Mouse (Mus musculus): ENCODE data around the gene Spint2.

DNA sequence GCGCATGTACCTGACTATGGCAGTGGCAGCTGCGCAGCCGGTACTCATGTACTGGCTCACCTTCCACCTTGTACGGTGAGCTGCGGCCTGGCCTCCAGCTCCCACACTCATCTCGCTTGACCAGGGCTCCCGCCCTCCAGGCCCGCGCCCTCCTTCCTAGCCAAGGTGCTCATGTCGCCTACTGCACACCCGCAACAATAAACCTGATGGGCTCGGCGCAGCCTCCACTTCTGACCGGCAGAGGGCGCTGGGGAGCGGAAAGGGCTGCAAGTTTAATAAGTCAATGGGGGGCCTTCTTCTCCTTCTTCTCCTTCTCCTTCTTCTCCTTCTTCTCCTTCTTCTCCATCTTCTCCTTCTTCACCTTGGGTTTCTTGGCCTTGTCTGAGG is 34.4 kb downstream of the Spint2 start:
- TF ChIP-seq CTCF (IDR thresholded peaks at IDR 0.05; ENCODE audit: control insufficient read depth, insufficient read depth, insufficient replicate concordance, low read depth, low read length) (peak; percentile 84), POLR2A (IDR thresholded peaks at IDR 0.05; ENCODE audit: control insufficient read depth, low read depth, low read length) (no peak)

Measured in testis, adult 2 months (tissue).